Mouse (Mus musculus) lung, embryonic 14.5 days (tissue): ENCODE results near the gene ccdc198. TPM values are rescaled to one million over a fixed set of nuclear protein-coding genes. Genes with fewer than 3 reads are reported as not detected.
"Not testable (repeated sequence)": the region's sequence is repeated elsewhere in the genome, so short reads cannot be mapped to it uniquely, and the experiment has no call there.

Experiments used
- ATAC-seq: fragments of 200-750 bp; cut with Nextera tagmentation; 2 replicates; pipeline ENCODE4 v1.8.0; 2017; ENCODE audit warnings: mild to moderate bottlenecking, moderate TSS enrichment, moderate library complexity; ENCODE audit not compliant: insufficient read depth
- DNase-seq: peaks from one replicate; pipeline ENCODE4 v3.0.0-alpha.2; 2015
- H3K27ac ChIP-seq: fragments of 300-500 bp; sonication (generic); 2 replicates; pipeline ENCODE4 v1.5.1; 2014; ENCODE audit warnings: low read depth, mild to moderate bottlenecking, moderate library complexity
- H3K27me3 ChIP-seq: fragments of 300-500 bp; sonication (generic); 2 replicates; pipeline ENCODE4 v1.6.1; 2014; ENCODE audit warnings: low read length, control low read depth; ENCODE audit not compliant: insufficient read depth
- H3K36me3 ChIP-seq: fragments of 300-500 bp; sonication (generic); 2 replicates; pipeline ENCODE4 v1.6.1; 2014; ENCODE audit warnings: control low read depth; ENCODE audit not compliant: insufficient read depth
- H3K4me1 ChIP-seq: fragments of 300-500 bp; sonication (generic); 2 replicates; pipeline ENCODE4 v1.6.1; 2014; ENCODE audit warnings: antibody characterized with exemption, control low read depth; ENCODE audit not compliant: insufficient read depth
- H3K4me2 ChIP-seq: fragments of 300-500 bp; sonication (generic); 2 replicates; pipeline ENCODE4 v1.6.1; 2014; ENCODE audit warnings: mild to moderate bottlenecking
- H3K4me3 ChIP-seq: fragments of 300-500 bp; sonication (generic); 2 replicates; pipeline ENCODE4 v1.5.1; 2014; ENCODE audit warnings: low read depth, low read length
- H3K9ac ChIP-seq: fragments of 300-500 bp; sonication (generic); 2 replicates; pipeline ENCODE4 v1.6.1; 2014
- H3K9me3 ChIP-seq: fragments of 300-500 bp; sonication (generic); 2 replicates; pipeline ENCODE4 v1.6.1; 2016; ENCODE audit warnings: low read depth, low read length, control low read depth
- CTCF ChIP-seq: IDR thresholded peaks from 2 replicates; pipeline ENCODE4 v1.5.1; 2016; ENCODE audit warnings: antibody characterized with exemption, low read depth
- WGBS: fragments of 180-500 bp; shearing (Covaris S2); extraction: QIAGEN DNeasy Blood & Tissue Kit; methylation state at CpG from one replicate; pipeline ENCODE4 v1.1.7; 2014; 5-methylcytosine and 5-hydroxymethylcytosine counted together
- polyA plus RNA-seq: library from polyadenylated mRNA; unstranded; fragments of >200 nt; fragmentation: Nextera tagmentation; extraction: Ambion mirVana; gene quantifications from 2 replicates; pipeline ENCODE4 v1.2.1, GENCODE M21; 2014

Gene ccdc198
- polyA plus RNA-seq, 1 experiment from 2014 or later = 12.3 TPM

GRCm38 (mm10) chr14:49226471-49226870, 18.8 kb downstream of the ccdc198 start:
- no peak for DNase-seq
- Histone ChIP-seq H3K9me3 (no peaks in the 10 kb centered on the region), H3K27ac (no peak overlapping the region), H3K4me3 (no peak overlapping the region), H3K36me3 (no peaks in the 10 kb centered on the region), H3K4me1 (no peaks in the 10 kb centered on the region), H3K9ac (no peak overlapping the region), H3K4me2 (no peak overlapping the region), H3K27me3 (no peaks in the 10 kb centered on the region)
- WGBS = 80% methylated on average over 7 of the region's 7 CpGs
- no peak for TF ChIP-seq CTCF
- ATAC-seq = no peak

- H3K4me3 ChIP-seq = no peak overlapping the region
- H3K9me3 ChIP-seq = no peaks in the 10 kb centered on the region
- no peak for TF ChIP-seq CTCF
- WGBS = 87% methylated on average over 2 of the region's 2 CpGs
- H3K27me3 ChIP-seq = no peaks in the 10 kb centered on the region
- DNase-seq (no peak), ATAC-seq (no peak)
- no peaks in the 10 kb centered on the region for H3K4me1 ChIP-seq
- no peaks in the 10 kb centered on the region for H3K36me3 ChIP-seq
- no peak overlapping the region for H3K4me2 ChIP-seq
- no peak overlapping the region for H3K27ac ChIP-seq
- no peak overlapping the region for H3K9ac ChIP-seq
Measured at GRCm38 (mm10) chr14:49221771-49222170, 23.5 kb downstream of the ccdc198 start.

GRCm38 (mm10) chr14:49219466-49220022, 25.7 kb downstream of the ccdc198 start:
- 79% methylated on average over 4 of the region's 4 CpGs for WGBS

GRCm38 (mm10) chr14:49218677-49219076, 26.6 kb downstream of the ccdc198 start:
- DNase-seq (peak; percentile 16), ATAC-seq (no peak)
- H3K4me1 ChIP-seq = no peaks in the 10 kb centered on the region
- TF ChIP-seq CTCF = peak; percentile 13; the same call in 1 of the 2 replicates
- H3K4me2 ChIP-seq = no peak overlapping the region
- 64% methylated on average over 7 of the region's 7 CpGs for WGBS
- H3K4me3 ChIP-seq = no peak overlapping the region
- H3K36me3 ChIP-seq = no peaks in the 10 kb centered on the region
- H3K9ac ChIP-seq = no peak overlapping the region
- no peaks in the 10 kb centered on the region for H3K9me3 ChIP-seq
- no peak overlapping the region for H3K27ac ChIP-seq
- H3K27me3 ChIP-seq = no peaks in the 10 kb centered on the region

More at GRCm38 (mm10) chr14:49219466-49220022, 25.7 kb downstream of the ccdc198 start:
- H3K4me2 ChIP-seq, H3K27ac ChIP-seq, H3K9ac ChIP-seq, H3K9me3 ChIP-seq, ATAC-seq, H3K4me1 ChIP-seq, H3K36me3 ChIP-seq, H3K4me3 ChIP-seq, H3K27me3 ChIP-seq, DNase-seq: not testable (repeated sequence)

GRCm38 (mm10) chr14:49210215-49210614, 35.1 kb downstream of the ccdc198 start:
- not testable (repeated sequence) for H3K4me3 ChIP-seq, H3K36me3 ChIP-seq, DNase-seq, H3K9ac ChIP-seq, ATAC-seq, H3K4me2 ChIP-seq, H3K27ac ChIP-seq, H3K9me3 ChIP-seq, H3K27me3 ChIP-seq, H3K4me1 ChIP-seq
- WGBS = 65% methylated on average over 3 of the region's 3 CpGs

GRCm38 (mm10) chr14:49201073-49201778, 44.0 kb downstream of the ccdc198 start:
- Histone ChIP-seq H3K27ac (no peak overlapping the region), H3K9ac (no peak overlapping the region), H3K4me1 (no peaks in the 10 kb centered on the region), H3K4me2 (no peak overlapping the region), H3K36me3 (no peaks in the 10 kb centered on the region), H3K4me3 (no peak overlapping the region), H3K27me3 (no peaks in the 10 kb centered on the region), H3K9me3 (no peaks in the 10 kb centered on the region)
- 54% methylated on average over 9 of the region's 9 CpGs for WGBS
- ATAC-seq = peak; percentile 63; the same call in 1 of the 2 replicates
- no peak for TF ChIP-seq CTCF
- peak; percentile 39 for DNase-seq

GRCm38 (mm10) chr14:49197031-49197527, 48.2 kb downstream of the ccdc198 start:
- no peak overlapping the region for H3K4me2 ChIP-seq
- H3K4me3 ChIP-seq = no peak overlapping the region
- no peak overlapping the region for H3K9ac ChIP-seq
- H3K27me3 ChIP-seq = no peaks in the 10 kb centered on the region
- H3K9me3 ChIP-seq = no peaks in the 10 kb centered on the region
- ATAC-seq = no peak
- 74% methylated on average over 2 of the region's 2 CpGs for WGBS
- DNase-seq = no peak
- no peak for TF ChIP-seq CTCF
- no peaks in the 10 kb centered on the region for H3K4me1 ChIP-seq
- H3K27ac ChIP-seq = no peak overlapping the region
- H3K36me3 ChIP-seq = no peaks in the 10 kb centered on the region
